Mouse (Mus musculus): ENCODE results near the gene Ak9. TPM values are rescaled to one million over a fixed set of nuclear protein-coding genes. Genes with fewer than 3 reads are reported as not detected.

Gene Ak9
- total and polyA plus RNA-seq, 2 experiments from 2014 or later: 0.34 to 0.48 TPM

DNA sequence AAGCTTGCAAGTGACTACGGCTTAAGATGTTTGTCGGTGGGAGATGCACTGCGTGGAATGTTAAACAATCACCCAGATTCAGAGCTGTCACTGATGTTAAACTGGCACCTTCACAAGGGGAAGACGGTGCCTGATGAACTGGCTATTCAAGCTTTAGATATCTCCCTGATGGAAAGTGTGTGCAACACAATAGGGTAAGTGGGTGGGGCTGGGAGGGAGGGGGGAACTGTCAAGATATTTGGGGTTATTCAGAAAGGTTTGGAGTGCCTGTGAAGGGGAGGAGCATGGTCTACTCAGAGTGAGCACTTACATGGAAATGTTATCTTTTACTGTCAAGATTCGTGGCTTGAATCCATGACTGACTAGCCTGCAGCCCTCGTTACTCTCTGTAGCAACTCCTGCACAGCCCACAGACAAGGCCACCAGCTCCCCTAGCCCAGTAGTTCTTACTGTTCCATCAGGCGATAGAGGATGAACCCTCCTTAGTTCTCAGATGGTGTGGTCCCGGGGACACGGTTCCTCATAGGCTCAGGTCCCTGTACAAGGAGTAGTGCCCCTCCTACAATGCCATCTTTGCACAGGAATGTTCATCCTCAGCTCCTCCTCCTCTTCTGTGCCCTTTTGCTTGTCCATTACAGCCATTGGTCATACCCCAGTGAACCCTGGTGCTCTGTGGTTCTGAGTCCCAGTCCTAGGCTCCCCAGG lies 116.9 kb downstream of the Ak9 start:
- no peaks in the 10 kb centered on the region for H3K27me3 ChIP-seq (ENCODE audit: insufficient read depth, low read length)
- TF ChIP-seq CTCF (IDR thresholded peaks at IDR 0.05; ENCODE audit: low read depth): no peak
- no peaks in the 10 kb centered on the region for H3K36me3 ChIP-seq (ENCODE audit: insufficient read depth)
- 0 out of 2 replicates have a peak, but pooled peaks cover 2% of the 10 kb centered on the region for H3K9me3 ChIP-seq (ENCODE audit: low read length)
- H3K4me2 ChIP-seq (ENCODE audit: low read depth): no peak overlapping the region
- no peak overlapping the region for H3K27ac ChIP-seq (ENCODE audit: low read depth, low read length)
- no peak overlapping the region for H3K9ac ChIP-seq
- no peak for DNase-seq
- no peaks in the 10 kb centered on the region for H3K4me1 ChIP-seq (ENCODE audit: insufficient read depth)
- WGBS: 81% methylated on average over 9 of the region's 9 CpGs
- H3K4me3 ChIP-seq (ENCODE audit: low read depth, low read length): no peak overlapping the region
- no peak for ATAC-seq

GRCm38 (mm10) chr10:41423681-41424080 lies 119.9 kb downstream of the Ak9 start:
- Histone ChIP-seq H3K4me3 (ENCODE audit: low read depth, low read length) (no peak overlapping the region), H3K36me3 (ENCODE audit: insufficient read depth) (no peaks in the 10 kb centered on the region), H3K9me3 (ENCODE audit: low read length) (no peaks in the 10 kb centered on the region), H3K9ac (no peak overlapping the region), H3K27ac (ENCODE audit: low read depth, low read length) (no peak overlapping the region), H3K4me1 (ENCODE audit: insufficient read depth) (no peaks in the 10 kb centered on the region), H3K4me2 (ENCODE audit: low read depth) (no peak overlapping the region), H3K27me3 (ENCODE audit: insufficient read depth, low read length) (no peaks in the 10 kb centered on the region)
- DNase-seq: no peak
- ATAC-seq: no peak
- 57% methylated on average over 2 of the region's 2 CpGs for WGBS
- no peak for TF ChIP-seq CTCF (IDR thresholded peaks at IDR 0.05; ENCODE audit: low read depth)

GRCm38 (mm10) chr10:41426368-41426767 lies 122.6 kb downstream of the Ak9 start:
- Histone ChIP-seq H3K9me3 (ENCODE audit: low read length) (no peaks in the 10 kb centered on the region), H3K27ac (ENCODE audit: low read depth, low read length) (no peak overlapping the region), H3K4me2 (ENCODE audit: low read depth) (no peak overlapping the region), H3K27me3 (ENCODE audit: insufficient read depth, low read length) (no peaks in the 10 kb centered on the region), H3K9ac (no peak overlapping the region), H3K36me3 (ENCODE audit: insufficient read depth) (no peaks in the 10 kb centered on the region), H3K4me3 (ENCODE audit: low read depth, low read length) (no peak overlapping the region), H3K4me1 (ENCODE audit: insufficient read depth) (no peaks in the 10 kb centered on the region)
- DNase-seq: no peak
- TF ChIP-seq CTCF (IDR thresholded peaks at IDR 0.05; ENCODE audit: low read depth): no peak
- WGBS: 57% methylated on average over 6 of the region's 6 CpGs
- no peak for ATAC-seq

DNA sequence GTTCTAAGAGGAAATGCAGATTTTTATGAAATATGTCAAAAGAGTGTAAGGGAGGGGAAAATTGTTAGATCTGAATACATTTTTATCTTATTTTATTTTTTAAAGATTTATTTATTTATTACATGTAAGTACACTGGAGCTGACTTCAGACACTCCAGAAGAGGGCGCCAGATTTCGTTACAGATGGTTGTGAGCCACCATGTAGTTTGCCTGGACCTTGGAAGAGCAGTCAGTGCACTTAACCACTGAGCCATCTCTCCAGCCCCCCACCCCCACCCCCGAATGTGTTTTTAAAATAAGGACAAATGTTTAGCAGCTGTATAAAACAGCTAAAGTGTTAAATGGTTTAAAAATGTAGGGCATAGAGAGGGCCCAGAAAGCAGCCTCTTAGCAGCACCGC lies 130.8 kb downstream of the Ak9 start:
- 29% methylated on average over 4 of the region's 4 CpGs for WGBS
- peak; percentile 60 for TF ChIP-seq CTCF (IDR thresholded peaks at IDR 0.05; ENCODE audit: low read depth)
- ATAC-seq: no peak

DNA sequence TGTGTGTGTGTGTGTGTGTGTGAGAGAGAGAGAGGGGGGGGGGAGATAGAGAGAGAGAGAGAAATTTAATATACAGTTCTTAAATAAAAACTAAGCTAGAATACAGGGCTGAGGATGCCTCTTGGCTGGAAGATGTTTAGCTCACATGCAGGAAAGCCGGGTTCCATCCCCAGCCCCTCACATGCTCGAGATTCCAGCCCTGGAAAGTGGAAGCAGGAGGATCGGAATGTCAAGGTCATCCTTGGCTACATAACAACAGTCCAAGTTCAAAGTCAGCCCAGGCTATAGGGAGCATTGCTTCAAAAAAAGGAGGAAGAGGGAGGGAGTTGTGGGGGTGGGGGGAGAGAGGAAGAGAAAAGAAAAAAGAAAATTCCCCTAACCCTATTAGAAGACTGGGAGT lies 131.4 kb downstream of the Ak9 start:
- Histone ChIP-seq H3K9me3 (ENCODE audit: low read length) (no peaks in the 10 kb centered on the region), H3K9ac (no peak overlapping the region), H3K27me3 (ENCODE audit: insufficient read depth, low read length) (peaks cover 4% of the 10 kb centered on the region; the same call in 1 of the 2 replicates), H3K27ac (ENCODE audit: low read depth, low read length) (no peak overlapping the region), H3K4me3 (ENCODE audit: low read depth, low read length) (no peak overlapping the region), H3K36me3 (ENCODE audit: insufficient read depth) (no peaks in the 10 kb centered on the region), H3K4me2 (ENCODE audit: low read depth) (no peak overlapping the region), H3K4me1 (ENCODE audit: insufficient read depth) (no peaks in the 10 kb centered on the region)
- DNase-seq: no peak
- WGBS: 59% methylated on average over 3 of the region's 3 CpGs
- no peak for TF ChIP-seq CTCF (IDR thresholded peaks at IDR 0.05; ENCODE audit: low read depth)
- ATAC-seq: no peak

More for the DNA sequence above, 130.8 kb downstream of the Ak9 start:
- Histone ChIP-seq H3K36me3 (ENCODE audit: insufficient read depth) (no peaks in the 10 kb centered on the region), H3K4me1 (ENCODE audit: insufficient read depth) (no peaks in the 10 kb centered on the region), H3K4me2 (ENCODE audit: low read depth) (no peak overlapping the region), H3K27ac (ENCODE audit: low read depth, low read length) (no peak overlapping the region), H3K9ac (no peak overlapping the region), H3K9me3 (ENCODE audit: low read length) (no peaks in the 10 kb centered on the region), H3K4me3 (ENCODE audit: low read depth, low read length) (no peak overlapping the region), H3K27me3 (ENCODE audit: insufficient read depth, low read length) (peaks cover 4% of the 10 kb centered on the region; the same call in 1 of the 2 replicates)
- peak; percentile 31 for DNase-seq

GRCm38 (mm10) chr10:41448216-41448615 lies 144.4 kb downstream of the Ak9 start:
- H3K4me2 ChIP-seq (ENCODE audit: low read depth): no peak overlapping the region
- no peaks in the 10 kb centered on the region for H3K27me3 ChIP-seq (ENCODE audit: insufficient read depth, low read length)
- no peak overlapping the region for H3K9ac ChIP-seq
- DNase-seq (no peak), ATAC-seq (no peak)
- peaks cover 13% of the 10 kb centered on the region; the same call in 1 of the 2 replicates for H3K4me1 ChIP-seq (ENCODE audit: insufficient read depth)
- no peak for TF ChIP-seq CTCF (IDR thresholded peaks at IDR 0.05; ENCODE audit: low read depth)
- H3K4me3 ChIP-seq (ENCODE audit: low read depth, low read length): no peak overlapping the region
- peaks cover 8% of the 10 kb centered on the region; the same call in 1 of the 2 replicates for H3K36me3 ChIP-seq (ENCODE audit: insufficient read depth)
- H3K27ac ChIP-seq (ENCODE audit: low read depth, low read length): no peak overlapping the region
- WGBS: 88% methylated on average over 1 of the region's 1 CpGs
- H3K9me3 ChIP-seq (ENCODE audit: low read length): no peaks in the 10 kb centered on the region

DNA sequence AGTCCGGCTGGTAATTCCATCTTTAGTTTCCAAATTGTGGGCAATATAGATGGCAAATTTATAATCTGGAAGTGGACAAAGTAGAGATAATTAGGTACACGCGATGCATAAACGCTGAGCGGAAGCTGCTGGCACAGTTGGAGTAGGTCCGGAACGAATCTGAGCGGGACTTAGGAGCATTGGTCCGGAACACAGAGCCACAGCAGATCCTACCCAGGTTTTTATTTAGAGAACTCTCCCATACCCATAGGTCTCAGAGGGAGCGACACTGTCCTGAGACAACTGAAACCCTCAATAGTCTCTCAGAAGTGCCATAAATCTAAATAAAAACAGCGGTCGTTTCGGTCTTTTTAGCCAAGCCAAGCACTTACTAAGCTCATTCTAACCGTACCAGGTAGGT lies 145.9 kb downstream of the Ak9 start:
- Histone ChIP-seq H3K27me3 (ENCODE audit: insufficient read depth, low read length) (no peaks in the 10 kb centered on the region), H3K9ac (peak overlapping the region; percentile 80), H3K4me2 (ENCODE audit: low read depth) (peak overlapping the region; percentile 52), H3K4me3 (ENCODE audit: low read depth, low read length) (peak overlapping the region; percentile 86), H3K4me1 (ENCODE audit: insufficient read depth) (peaks cover 13% of the 10 kb centered on the region; the same call in 1 of the 2 replicates), H3K27ac (ENCODE audit: low read depth, low read length) (peak overlapping the region; percentile 62), H3K9me3 (ENCODE audit: low read length) (no peaks in the 10 kb centered on the region), H3K36me3 (ENCODE audit: insufficient read depth) (peaks cover 13% of the 10 kb centered on the region; the same call in 1 of the 2 replicates)
- 9% methylated on average over 14 of the region's 14 CpGs for WGBS
- no peak for TF ChIP-seq CTCF (IDR thresholded peaks at IDR 0.05; ENCODE audit: low read depth)
- DNase-seq (no peak), ATAC-seq (peak; percentile 71)

All from forebrain, postnatal 0 days (tissue).